Mouse (Mus musculus) limb, embryonic 11.5 days (tissue): Measurements from ENCODE around the gene Dph1. TPM values are rescaled to one million over a fixed set of nuclear protein-coding genes. Genes with fewer than 3 reads are reported as not detected.

Experiments used
- ATAC-seq: fragments of 200-750 bp; cut with Nextera tagmentation; 2 replicates; pipeline ENCODE4 v1.8.0; 2017; ENCODE audit warnings: low read depth; ENCODE audit not compliant: insufficient number of reproducible peaks, low FRiP score, low TSS enrichment
- DNase-seq: peaks from one replicate; pipeline ENCODE4 v3.0.0-alpha.2; 2015; ENCODE audit warnings: low spot score
- H3K27ac ChIP-seq: fragments of 300-500 bp; sonication (generic); replicated peaks from 2 replicates; pipeline ENCODE4 v1.5.1; 2014; ENCODE audit warnings: low read depth, mild to moderate bottlenecking, low read length
- H3K27me3 ChIP-seq: fragments of 300-500 bp; sonication (generic); 2 replicates; pipeline ENCODE4 v1.6.1; 2014; ENCODE audit warnings: mild to moderate bottlenecking, low read length, mixed read lengths; ENCODE audit not compliant: control insufficient read depth, insufficient read depth
- H3K36me3 ChIP-seq: fragments of 300-500 bp; sonication (generic); 2 replicates; pipeline ENCODE4 v1.6.1; 2014; ENCODE audit warnings: mild to moderate bottlenecking, low read length, moderate library complexity, mixed read lengths; ENCODE audit not compliant: control insufficient read depth, insufficient read depth
- H3K4me1 ChIP-seq: fragments of 300-500 bp; sonication (generic); 2 replicates; pipeline ENCODE4 v1.6.1; 2014; ENCODE audit warnings: low read length, mixed read lengths; ENCODE audit not compliant: control insufficient read depth, insufficient read depth
- H3K4me2 ChIP-seq: fragments of 300-500 bp; sonication (generic); 2 replicates; pipeline ENCODE4 v1.6.1; 2014; ENCODE audit warnings: low read depth, mild to moderate bottlenecking, moderate library complexity; ENCODE audit not compliant: severe bottlenecking
- H3K4me3 ChIP-seq: fragments of 300-500 bp; sonication (generic); 2 replicates; pipeline ENCODE4 v1.5.1; 2014; ENCODE audit warnings: low read depth, low read length
- H3K9ac ChIP-seq: fragments of 300-500 bp; sonication (generic); 2 replicates; pipeline ENCODE4 v1.6.1; 2014; ENCODE audit warnings: mild to moderate bottlenecking, low read length
- H3K9me3 ChIP-seq: fragments of 300-500 bp; sonication (generic); 2 replicates; pipeline ENCODE4 v1.6.1; 2016; ENCODE audit warnings: low read length; ENCODE audit not compliant: control insufficient read depth
- WGBS: fragments of 180-500 bp; shearing (Covaris S2); extraction: QIAGEN DNeasy Blood & Tissue Kit; methylation state at CpG from one replicate; pipeline ENCODE4 v1.1.7; 2014; 5-methylcytosine and 5-hydroxymethylcytosine counted together
- polyA plus RNA-seq: library from polyadenylated mRNA; unstranded; fragments of >200 nt; fragmentation: Nextera tagmentation; extraction: Ambion mirVana; gene quantifications from 2 replicates; pipeline ENCODE4 v1.2.1, GENCODE M21; 2014

Dph1 gene
- polyA plus RNA-seq, 1 experiment from 2014 or later: 25.5 TPM

DNA sequence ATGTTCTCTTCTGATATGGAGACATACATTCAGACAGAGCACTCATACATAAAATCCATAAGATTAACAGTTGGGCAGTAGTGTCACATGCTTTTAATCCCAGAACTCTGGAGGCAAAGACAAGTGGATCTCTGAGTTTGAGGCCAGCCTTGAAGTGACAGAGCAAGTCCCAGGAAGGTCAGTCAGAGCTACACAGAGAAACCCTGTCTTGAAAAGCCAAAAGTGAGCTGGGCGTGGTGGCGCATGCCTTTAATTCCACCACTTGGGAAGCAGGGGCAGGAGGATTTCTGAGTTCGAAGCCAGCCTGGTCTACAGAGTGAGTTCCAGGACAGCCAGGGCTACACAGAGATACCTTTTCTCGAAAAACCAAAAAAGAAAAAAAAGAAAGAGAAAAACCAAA is 33.8 kb upstream of the Dph1 start:
- Histone ChIP-seq H3K36me3 (no peaks in the 10 kb centered on the region), H3K27ac (no peak overlapping the region), H3K9ac (no peak overlapping the region), H3K9me3 (no peaks in the 10 kb centered on the region), H3K4me3 (no peak overlapping the region), H3K27me3 (no peaks in the 10 kb centered on the region), H3K4me1 (no peaks in the 10 kb centered on the region), H3K4me2 (no peak overlapping the region)
- DNase-seq: no peak
- no peak for ATAC-seq
- whole genome bisulfite sequencing: 83% methylated on average over 4 of the region's 4 CpGs

DNA sequence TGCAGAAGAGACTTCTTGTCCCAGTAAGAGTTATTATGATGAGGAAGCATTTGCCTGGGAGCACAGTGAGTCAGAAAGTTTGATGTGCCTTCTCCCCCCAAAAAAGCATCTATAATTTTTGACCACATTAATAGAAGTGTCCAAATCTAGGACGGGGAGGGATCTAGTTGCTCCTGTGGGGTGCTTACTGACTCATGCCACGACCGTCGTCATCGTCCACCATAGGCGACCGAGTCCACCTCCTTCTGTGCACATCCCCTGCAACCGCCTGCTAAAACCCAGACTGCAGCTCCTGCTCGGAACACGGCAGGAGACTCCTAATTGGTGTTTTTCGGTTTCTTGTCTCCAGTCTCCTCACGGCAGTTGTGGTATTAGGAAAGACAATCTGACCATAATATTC is 33.0 kb upstream of the Dph1 start:
- no peak for DNase-seq
- H3K9ac ChIP-seq: no peak overlapping the region
- H3K9me3 ChIP-seq: no peaks in the 10 kb centered on the region
- WGBS: 68% methylated on average over 12 of the region's 12 CpGs
- ATAC-seq: no peak
- no peak overlapping the region for H3K4me2 ChIP-seq
- no peak overlapping the region for H3K27ac ChIP-seq
- no peaks in the 10 kb centered on the region for H3K27me3 ChIP-seq
- no peak overlapping the region for H3K4me3 ChIP-seq
- H3K4me1 ChIP-seq: no peaks in the 10 kb centered on the region
- H3K36me3 ChIP-seq: no peaks in the 10 kb centered on the region

DNA sequence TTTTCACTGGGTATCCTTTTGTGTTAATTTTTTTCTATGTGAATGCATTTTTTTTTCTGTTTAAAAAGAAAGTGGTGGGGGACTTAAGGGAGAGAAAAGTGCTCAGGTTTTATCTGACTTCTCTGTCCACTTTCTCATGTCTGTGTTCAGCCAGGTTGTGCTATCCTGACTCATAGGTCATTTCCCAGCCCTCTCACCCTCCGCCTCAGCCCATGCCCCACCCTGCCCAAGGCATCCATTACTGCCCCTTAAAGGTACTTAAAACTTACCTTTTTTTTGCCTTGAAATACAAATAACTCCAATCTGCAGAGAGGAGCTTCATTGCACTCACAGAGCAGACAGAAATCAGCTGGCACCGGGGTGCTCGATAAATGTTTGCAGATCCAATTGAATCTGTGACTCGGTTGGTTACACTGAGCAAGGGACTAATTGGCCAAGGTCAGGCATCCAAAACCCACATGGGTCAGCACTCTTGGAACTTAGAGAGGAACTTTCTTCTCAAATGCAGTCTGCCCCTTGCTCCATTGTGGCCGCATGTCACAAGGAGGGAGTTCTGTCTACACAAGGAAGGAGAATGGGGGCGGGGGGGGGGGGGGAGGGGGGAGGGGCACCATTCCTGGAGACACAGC is 29.6 kb upstream of the Dph1 start:
- DNase-seq (no peak), ATAC-seq (no peak)
- Histone ChIP-seq H3K4me1 (no peaks in the 10 kb centered on the region), H3K4me2 (no peak overlapping the region), H3K4me3 (no peak overlapping the region), H3K27me3 (no peaks in the 10 kb centered on the region), H3K27ac (no peak overlapping the region), H3K9me3 (no peaks in the 10 kb centered on the region), H3K36me3 (no peaks in the 10 kb centered on the region), H3K9ac (no peak overlapping the region)
- 70% methylated on average over 5 of the region's 6 CpGs for WGBS

DNA sequence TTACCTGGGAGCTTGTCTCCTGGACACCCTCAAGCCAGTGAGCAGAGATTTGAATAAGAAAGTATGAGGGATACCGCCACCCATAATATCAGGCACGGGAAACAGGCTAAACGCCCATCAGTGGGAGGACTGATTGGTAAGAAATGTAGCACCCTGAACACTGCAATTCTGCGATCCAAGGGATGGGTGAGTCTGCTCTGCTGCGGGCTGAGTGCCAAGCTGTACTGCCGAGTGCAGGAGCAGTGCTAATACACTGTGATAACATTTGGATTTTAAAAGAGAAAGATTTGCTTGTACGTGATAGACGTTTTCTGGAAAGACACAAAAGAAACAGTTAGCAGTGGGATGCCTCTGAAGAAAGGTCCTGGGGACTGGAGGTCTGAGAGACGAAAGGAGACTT is 29.1 kb upstream of the Dph1 start:
- no peak for DNase-seq
- Histone ChIP-seq H3K4me1 (no peaks in the 10 kb centered on the region), H3K9ac (no peak overlapping the region), H3K36me3 (no peaks in the 10 kb centered on the region), H3K4me3 (no peak overlapping the region), H3K9me3 (no peaks in the 10 kb centered on the region), H3K27ac (no peak overlapping the region), H3K27me3 (no peaks in the 10 kb centered on the region), H3K4me2 (no peak overlapping the region)
- no peak for ATAC-seq
- 65% methylated on average over 9 of the region's 9 CpGs for WGBS

DNA sequence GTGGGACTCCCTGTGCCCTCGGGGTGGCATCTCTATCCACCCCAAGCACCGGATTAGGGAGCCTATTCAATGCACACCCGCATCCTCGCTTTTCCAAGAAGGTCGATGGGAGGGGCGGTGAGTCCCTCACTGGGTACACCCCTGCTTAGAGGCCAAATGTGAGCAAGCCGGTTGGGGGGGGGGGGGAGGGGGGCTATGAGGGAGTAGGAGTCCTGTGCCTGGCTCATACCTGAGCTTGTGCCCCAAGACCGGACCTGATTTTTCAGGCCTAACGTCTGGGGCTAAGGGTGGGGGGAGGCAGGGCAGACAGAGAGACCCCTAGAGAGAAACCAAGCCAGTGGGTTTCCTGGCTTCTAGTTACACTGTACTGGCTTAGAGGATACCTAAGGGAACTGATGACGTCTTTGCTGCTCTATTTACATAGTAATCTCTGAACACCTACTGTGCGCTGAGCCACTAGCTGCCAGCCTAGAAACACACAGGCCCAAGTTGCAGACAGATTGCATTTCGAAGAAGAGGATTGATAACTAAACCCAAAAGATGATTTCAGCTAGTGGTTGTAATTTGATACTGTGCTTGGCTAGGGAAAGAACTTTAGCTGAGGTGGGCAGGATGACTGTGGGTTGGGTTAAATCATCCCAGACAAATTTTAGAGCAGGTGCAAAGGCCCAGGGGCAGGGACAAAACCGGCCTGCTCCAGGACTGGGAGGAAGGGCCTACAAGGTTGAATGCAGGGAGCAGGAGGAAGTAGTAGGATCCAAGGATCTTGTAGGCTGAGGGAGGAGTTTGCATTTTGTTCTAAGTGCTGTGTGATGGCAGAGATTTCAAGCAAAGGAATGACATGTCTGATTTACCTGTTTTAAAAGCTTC is 23.3 kb upstream of the Dph1 start:
- Histone ChIP-seq H3K4me2 (peak overlapping the region; percentile 68), H3K27me3 (no peaks in the 10 kb centered on the region; the same call in 1 of the 2 replicates), H3K4me1 (peaks cover 14% of the 10 kb centered on the region), H3K9ac (peak overlapping the region; percentile 41; the same call in 1 of the 2 replicates), H3K9me3 (no peaks in the 10 kb centered on the region), H3K27ac (no peak overlapping the region), H3K4me3 (peak overlapping the region; percentile 26), H3K36me3 (no peaks in the 10 kb centered on the region)
- DNase-seq: no peak
- WGBS: 15% methylated on average over 13 of the region's 13 CpGs
- 0 out of 2 replicates have a peak, but pooled peaks have one; percentile 44 for ATAC-seq

DNA sequence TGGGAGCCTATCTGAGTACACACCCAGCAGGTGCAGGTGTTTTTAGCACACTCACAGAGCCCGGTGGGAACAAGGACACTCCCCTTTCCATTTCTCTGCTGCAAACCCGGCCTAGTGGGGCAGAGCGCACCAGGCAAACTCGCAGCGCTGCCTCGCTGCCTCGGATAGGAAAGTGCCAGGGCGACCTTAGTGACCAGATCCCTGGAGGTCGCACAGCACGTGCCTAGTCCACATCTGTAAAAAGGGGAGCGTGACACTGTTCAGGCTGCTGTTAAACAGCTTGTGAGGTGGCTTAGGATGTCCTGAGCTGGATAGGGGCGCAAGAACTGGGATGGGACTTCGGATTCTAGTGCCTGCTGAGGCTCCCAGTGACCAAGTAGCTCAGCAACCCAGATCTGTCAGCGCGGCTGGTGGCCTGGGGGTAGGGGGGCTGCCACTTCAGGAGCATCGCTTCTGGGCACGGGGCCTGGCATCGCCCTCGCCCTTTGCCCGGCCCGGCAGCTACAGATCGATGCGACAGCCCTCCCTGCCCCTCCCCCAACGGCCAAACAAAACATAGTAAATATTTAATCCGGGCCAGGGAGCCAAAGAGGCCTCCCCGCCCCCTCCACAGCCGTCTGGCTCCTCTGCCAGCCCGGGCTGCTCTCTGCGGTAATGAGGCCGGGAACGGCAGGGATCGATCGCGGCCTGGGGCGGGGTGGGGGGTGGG is 22.5 kb upstream of the Dph1 start:
- peak; percentile 7; the same call in 1 of the 2 replicates for ATAC-seq
- H3K9me3 ChIP-seq: no peaks in the 10 kb centered on the region
- 2% methylated on average over 34 of the region's 35 CpGs for WGBS
- H3K4me3 ChIP-seq: peak overlapping the region; percentile 26
- H3K36me3 ChIP-seq: no peaks in the 10 kb centered on the region
- peak overlapping the region; percentile 41; the same call in 1 of the 2 replicates for H3K9ac ChIP-seq
- H3K27ac ChIP-seq: no peak overlapping the region
- H3K27me3 ChIP-seq: no peaks in the 10 kb centered on the region; the same call in 1 of the 2 replicates
- peaks cover 14% of the 10 kb centered on the region for H3K4me1 ChIP-seq
- peak; percentile 65 for DNase-seq
- peak overlapping the region; percentile 68 for H3K4me2 ChIP-seq

DNA sequence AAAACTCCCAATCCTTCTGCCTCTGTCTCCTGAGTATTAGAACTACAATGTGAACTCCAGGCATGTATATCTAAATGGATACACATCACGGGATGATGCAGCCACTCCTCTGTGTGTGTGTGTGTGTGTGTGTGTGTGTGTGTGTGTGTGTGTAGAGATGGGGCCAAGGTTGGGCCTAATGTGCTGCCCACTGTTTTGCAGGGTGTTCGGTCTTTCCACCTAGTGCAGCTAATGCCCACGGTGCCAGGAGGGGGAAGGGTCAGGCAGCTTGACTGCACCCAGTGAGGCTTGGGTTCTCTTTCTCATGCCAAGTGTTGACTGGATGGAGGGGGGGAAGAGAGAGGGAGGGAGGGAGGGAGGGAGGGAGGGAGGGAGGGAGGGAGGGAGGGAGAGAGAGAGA is 21.8 kb upstream of the Dph1 start:
- peaks cover 14% of the 10 kb centered on the region for H3K4me1 ChIP-seq
- H3K36me3 ChIP-seq: no peaks in the 10 kb centered on the region
- H3K27ac ChIP-seq: no peak overlapping the region
- H3K4me2 ChIP-seq: no peak overlapping the region
- no peak overlapping the region for H3K9ac ChIP-seq
- ATAC-seq (no peak), DNase-seq (no peak)
- no peaks in the 10 kb centered on the region; the same call in 1 of the 2 replicates for H3K27me3 ChIP-seq
- no peaks in the 10 kb centered on the region for H3K9me3 ChIP-seq
- 79% methylated on average over 2 of the region's 3 CpGs for WGBS
- no peak overlapping the region for H3K4me3 ChIP-seq

DNA sequence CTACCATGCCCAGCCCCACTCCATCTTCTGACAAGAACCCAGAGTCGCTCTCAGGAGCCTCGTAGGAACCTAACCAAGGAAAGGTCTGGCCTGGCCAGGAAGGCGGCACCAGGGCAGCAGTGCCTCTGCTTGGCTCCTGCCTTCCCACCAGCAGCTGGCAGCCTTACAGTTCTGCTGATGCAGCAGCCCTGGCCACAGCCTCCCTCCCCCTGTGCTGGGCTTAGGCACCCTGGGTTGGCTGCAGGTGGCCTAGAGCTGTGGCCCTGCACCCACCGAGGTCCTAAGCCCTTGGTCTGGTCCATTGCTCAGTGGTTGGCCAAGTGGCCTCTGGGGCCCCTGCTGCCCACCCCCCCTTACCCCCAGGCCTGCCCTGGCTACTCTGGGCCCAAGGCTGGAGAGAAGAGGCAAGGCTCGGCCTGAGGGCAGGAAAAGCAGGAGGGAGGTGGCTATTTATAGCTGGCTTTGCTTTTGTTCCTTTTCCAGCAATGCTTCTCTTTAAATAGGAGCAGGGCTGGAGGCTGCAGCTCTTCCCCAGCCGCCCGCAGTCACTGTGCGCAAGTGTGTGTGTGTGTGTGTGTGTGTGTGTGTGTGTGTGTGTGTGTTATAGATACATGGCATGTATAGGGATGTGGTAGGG is 21.1 kb upstream of the Dph1 start:
- 57% methylated on average over 8 of the region's 8 CpGs for WGBS
- Histone ChIP-seq H3K4me1 (peaks cover 14% of the 10 kb centered on the region), H3K27me3 (no peaks in the 10 kb centered on the region; the same call in 1 of the 2 replicates)

More for the DNA sequence above, 21.1 kb upstream of the Dph1 start:
- Histone ChIP-seq H3K9me3 (no peaks in the 10 kb centered on the region), H3K27ac (no peak overlapping the region; the same call in 1 of the 2 replicates), H3K4me3 (no peak overlapping the region), H3K9ac (no peak overlapping the region), H3K4me2 (no peak overlapping the region), H3K36me3 (no peaks in the 10 kb centered on the region)
- ATAC-seq: no peak
- DNase-seq: no peak
